Mouse (Mus musculus): ENCODE measurements at regions not wholly inside any gene's neighbourhood (a gene's known extent, or its start where the extent isn't known, plus 50 kb on each side); places are given as distances from the start of the nearest gene placed in this dataset.

DNA sequence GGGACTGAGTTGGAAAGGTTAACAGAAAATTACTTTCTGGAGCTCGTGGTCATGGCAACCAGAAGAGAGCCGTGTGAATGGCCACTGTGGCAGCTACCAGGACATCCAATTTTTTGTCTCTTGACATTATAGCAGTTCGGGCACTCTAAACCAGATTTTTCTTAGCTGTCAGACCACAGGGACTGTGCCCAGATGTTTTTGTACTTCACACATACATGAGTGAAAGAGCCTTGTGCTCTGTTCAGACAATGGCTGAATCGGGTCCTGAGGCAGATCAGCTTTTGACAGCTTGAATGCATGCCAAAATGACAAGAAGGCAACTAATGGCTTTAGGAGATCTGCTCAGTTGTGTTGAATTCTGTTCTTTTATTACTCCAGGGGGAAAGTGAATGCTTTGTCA lies 505.2 kb upstream of the Pdzrn3 start:
- in situ Hi-C loops (cut with MboI, MseI) = no loop called here

DNA sequence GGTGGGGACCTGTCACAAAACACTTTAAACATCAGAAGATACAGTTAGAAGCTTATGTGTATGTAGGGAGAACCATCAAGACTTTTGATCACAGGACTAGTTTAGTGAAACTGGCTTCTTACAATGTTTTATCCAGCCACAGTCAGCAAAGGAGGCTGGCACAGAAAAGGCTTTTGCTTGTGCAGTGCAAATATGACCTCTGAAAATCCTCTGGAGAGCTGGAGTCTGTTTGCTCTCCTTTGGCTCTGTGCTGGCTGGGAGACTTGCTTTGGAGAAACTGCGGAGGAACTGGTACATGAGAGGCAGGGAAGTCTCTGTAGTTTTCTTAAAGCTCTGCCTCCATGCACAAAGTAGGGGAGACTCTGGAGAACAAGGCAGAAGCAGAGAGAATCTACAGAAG lies 497.2 kb upstream of the Pdzrn3 start:
- in situ Hi-C loops (cut with MboI, MseI) = no loop called here

DNA sequence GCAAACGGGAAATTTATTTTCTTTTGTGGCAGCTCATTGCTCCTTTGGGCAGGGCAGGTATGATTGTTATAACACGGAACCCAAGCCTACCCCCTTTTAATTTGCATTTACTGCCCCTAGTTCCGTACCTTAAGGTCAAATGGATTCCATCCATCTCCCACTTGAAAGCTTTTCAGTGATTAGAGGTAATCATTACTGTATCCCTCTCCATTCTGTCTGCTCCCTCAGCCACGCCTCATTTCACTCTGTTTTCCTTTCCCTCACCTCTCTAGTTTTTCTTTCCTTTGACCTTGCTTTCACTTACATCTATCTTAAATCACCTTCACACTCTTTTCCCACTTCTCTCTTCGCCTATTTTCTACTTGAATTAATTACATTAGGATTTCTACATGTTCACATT lies 481.2 kb upstream of the Pdzrn3 start:
- in situ Hi-C loops (cut with MboI, MseI) = no loop called here

DNA sequence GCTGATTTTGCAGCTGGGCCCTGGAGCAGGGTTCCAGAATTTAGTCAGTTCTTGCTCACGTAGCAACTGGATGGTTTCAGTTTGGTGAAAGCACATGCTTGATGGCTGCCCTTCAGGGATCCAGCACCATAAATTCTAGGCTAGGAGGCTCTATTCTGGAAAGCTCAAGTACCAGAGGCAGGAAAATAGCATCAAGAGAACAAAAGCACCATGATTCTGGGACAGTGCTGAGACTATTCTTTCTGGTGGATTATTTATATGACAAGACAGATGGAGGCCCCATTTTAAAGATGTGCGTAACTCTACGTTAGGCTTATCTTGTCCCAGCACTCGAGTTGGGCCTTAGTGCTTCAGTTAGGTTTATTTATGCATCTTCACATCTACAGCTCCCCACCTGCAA lies 463.0 kb upstream of the Pdzrn3 start:
- in situ Hi-C loops (cut with MboI, MseI) = no loop called here

DNA sequence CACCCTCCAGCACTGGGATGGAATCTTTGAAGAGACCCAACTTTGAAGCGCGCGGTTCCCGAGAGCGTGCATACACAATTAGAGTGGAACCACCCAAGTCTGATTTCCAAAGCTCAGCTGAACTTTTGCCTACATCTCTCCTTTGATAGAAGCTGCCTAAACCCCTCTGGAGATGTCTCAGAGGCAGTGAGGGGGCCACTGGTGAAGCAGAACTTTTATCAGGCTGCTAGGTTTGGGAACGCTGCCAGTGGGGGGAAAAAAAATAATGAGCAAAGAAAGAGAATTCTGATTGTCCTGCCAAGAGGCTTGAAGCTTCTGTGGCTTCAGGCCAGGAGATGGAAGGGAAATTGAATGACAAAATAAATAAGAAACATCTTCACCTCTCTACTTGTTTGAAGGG lies 459.9 kb upstream of the Pdzrn3 start:
- in situ Hi-C loops (cut with MboI, MseI) = no loop called here

DNA sequence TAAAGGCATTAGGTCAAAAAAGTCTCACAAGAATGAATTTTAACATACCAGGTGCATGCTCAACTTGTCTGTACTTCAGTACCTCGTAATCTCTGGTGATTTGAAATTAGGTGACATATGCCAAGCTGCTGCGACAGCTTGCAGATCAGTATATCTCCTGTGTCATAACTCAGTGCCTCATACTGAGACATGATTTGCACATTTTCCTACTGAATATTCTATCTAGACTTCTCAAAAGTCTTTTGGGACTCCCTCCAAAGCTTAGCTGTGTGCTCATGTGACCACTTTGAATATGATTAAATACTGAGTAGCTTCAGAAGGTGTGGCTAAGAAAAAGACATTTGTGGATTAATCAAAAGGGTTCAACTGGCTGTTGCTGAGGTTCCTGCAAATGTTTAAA lies 416.3 kb upstream of the Pdzrn3 start:
- in situ Hi-C loops (cut with MboI, MseI) = no loop called here

DNA sequence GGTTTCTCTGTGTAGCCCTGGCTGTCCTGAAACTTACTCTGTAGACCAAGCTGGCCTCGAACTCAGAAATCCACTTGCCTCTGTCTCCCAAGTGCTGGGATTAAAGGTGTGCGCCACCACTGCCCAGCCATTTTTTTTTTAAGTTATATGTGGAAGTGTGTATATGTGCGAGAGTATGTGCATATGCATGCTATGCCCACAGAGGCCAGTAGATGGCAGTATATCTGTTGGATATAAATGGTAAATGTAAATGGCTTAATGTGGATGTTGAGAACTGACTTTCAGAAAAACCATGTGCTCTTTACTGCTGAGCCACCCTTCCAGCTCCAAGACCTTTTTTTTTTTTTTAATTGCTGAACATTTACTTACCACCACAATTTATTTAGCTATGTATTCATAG lies 400.2 kb upstream of the Pdzrn3 start:
- in situ Hi-C loops (cut with MboI, MseI) = no loop called here

DNA sequence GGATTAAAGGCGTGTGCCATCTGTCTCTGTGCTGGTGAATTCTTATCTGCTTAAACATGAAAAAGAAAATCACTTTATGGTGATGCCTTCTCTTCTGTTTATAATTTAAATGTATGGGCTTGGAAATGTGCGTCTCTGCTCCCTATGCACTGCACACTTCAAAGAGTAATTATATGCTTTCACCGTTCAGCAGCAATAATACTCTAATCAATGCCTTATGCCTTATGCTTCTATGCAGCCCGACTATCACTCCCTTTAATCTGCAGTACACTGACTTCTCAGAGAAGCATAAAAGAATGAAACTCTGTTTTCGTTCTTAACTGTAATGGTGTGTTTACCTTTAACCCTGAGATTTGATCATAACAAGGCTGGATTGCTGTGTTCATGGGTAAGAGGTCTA lies 395.5 kb upstream of the Pdzrn3 start:
- in situ Hi-C loops (cut with MboI, MseI) = no loop called here

DNA sequence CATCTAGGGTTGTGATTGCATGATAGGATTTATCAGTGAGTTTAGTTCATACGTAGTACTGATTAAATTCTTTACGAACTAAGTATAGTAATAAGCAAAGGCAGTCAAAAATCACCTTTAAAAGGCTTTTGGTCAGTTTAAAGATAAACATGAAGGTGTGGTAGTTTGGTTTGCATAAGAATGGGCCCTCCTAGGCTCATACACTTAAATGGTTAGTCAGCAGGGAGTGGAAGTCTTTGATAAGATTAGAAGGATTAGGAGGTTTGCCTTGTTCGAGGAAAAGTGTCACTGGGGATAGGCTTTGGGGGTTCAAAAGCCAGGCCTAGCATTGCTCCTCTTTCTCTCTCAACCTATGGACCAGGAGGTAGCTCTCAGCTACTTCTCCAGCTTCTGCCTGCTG lies 357.4 kb upstream of the Pdzrn3 start:
- in situ Hi-C loops (cut with MboI, MseI) = no loop called here

DNA sequence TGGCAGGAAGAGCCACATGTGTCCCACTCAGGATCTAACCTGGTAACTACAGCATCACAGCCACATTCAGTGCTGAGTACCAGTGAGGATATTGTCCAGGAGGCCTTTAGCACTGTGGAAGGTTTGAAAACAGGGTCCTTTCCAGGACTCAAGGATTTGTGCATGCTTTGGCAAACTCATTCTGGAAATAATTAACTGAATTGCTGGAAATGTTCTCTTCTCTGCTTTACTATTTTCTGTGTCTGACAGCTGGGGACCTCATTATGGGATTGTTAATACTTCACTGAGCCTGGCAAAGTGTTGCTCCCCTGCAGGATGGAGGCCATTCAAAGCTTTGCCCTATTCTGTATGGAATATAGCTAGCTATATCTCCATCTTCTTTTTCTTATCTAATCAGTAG lies 342.8 kb upstream of the Pdzrn3 start:
- in situ Hi-C loops (cut with MboI, MseI) = no loop called here

DNA sequence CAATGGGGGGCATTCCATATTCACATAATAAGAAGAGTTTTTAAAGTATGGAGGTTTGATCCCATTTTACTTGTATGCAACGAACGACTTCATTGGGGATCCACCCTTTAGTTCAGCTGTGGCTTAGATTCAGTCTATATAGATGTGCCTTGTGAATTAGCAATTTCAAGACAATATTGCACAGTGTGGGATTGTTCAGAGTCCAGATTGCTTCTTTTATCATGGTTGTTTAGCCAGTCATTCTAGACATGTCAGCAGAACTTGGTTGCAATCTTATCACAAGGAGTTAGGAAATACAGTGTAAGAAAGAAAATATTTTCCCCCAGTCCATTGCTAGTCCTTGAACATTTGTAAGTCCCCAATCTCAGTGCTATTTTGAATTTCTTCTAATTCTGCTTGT lies 312.0 kb upstream of the Pdzrn3 start:
- in situ Hi-C loops (cut with MboI, MseI) = loop anchor here (10.0 kb wide), 1 partner anchor 935 kb away; no protein-coding TSS in a partner anchor

DNA sequence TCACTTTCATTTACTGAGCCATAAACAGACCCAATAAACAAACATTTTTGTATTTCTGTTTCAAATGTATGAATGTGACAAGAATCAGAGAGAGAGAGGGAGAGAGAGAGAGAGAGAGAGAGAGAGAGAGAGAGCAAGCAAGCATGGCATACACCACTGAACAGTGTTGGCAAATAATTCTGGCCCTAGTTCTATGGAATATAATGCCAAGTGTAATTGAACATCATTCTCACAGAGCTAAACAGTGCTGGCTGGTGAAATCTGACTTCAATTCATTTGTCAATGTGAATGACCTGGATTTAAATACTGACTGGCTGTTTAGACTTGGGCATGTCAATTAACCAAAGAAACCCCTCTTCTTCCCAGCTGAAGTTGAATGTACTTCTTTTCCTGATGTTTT lies 308.9 kb upstream of the Pdzrn3 start:
- in situ Hi-C loops (cut with MboI, MseI) = no loop called here

DNA sequence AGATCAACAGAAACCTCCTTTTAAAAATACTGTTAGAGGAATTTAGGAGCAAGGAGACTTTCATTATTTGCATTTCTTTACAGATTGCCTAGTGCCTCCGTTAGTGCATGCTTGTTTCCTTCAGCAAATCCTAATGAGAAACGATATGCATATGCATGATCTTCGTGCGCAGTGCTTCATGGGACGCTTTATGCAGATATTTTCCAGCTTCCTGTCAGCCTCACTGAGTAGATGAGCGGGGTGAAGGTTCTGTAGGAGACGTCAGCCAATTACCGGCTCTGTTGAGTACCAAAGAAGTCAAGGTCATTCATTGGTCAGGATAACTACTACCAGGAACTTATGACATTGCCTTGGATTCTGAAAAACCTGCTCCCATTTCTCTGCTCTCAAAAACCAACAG lies 308.0 kb upstream of the Pdzrn3 start:
- in situ Hi-C loops (cut with MboI, MseI) = no loop called here

DNA sequence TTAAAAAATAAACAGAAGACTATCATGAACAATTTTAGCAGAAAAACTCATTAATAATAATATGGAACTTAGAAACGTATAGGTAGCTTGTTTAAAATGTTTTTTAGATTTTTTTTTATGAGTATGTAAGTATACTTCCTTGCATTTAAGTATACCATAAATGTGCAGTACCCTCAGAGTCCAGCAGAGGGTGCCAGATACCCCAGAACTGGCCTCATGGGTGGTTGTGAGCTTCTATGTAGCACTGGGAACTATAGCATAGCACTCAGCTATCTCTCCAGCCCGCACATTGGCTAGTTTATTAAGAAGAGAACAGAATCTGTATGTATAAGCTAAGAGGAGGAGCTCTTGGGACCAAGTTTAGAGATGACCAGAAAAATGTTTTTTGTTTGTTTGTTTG lies 306.7 kb upstream of the Pdzrn3 start:
- in situ Hi-C loops (cut with MboI, MseI) = no loop called here

DNA sequence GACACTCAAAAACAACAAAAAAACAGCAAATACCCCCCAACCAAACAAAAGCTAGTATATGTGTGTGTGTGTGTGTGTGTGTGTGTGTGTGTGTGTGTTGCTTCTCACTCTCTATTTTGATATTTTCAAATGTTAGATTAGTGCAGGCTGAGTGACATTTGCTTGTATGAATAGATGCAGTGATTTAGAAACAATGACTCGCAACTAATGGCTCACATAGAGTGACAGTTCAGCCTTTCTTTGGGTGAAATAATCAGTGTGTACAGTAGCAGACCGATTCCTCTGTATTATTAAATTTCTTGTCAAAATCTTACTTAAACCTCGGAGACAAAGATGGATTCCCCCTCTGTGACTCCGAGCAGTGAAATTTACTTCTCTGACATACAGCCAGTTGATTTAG lies 297.1 kb upstream of the Pdzrn3 start:
- in situ Hi-C loops (cut with MboI, MseI) = no loop called here

DNA sequence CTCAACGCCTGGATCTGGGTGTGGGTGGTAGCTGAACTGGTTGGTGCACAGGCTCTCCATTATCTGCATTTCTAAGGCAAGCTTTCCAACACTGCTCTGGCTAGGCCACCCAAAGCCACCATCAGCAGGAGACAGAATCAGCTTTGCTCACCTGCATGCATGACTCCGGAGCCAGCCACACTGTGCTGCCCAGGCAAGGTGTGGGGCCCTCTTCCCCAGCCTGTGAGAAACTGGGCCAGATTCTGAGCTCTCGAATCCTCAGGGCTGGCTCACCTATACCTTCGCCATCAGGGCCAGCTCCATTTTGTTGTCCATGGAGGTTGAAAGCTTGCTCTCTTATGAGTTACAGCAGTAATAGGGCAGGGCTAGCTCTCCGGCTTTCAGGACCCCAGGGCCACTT lies 293.1 kb upstream of the Pdzrn3 start:
- in situ Hi-C loops (cut with MboI, MseI) = no loop called here

DNA sequence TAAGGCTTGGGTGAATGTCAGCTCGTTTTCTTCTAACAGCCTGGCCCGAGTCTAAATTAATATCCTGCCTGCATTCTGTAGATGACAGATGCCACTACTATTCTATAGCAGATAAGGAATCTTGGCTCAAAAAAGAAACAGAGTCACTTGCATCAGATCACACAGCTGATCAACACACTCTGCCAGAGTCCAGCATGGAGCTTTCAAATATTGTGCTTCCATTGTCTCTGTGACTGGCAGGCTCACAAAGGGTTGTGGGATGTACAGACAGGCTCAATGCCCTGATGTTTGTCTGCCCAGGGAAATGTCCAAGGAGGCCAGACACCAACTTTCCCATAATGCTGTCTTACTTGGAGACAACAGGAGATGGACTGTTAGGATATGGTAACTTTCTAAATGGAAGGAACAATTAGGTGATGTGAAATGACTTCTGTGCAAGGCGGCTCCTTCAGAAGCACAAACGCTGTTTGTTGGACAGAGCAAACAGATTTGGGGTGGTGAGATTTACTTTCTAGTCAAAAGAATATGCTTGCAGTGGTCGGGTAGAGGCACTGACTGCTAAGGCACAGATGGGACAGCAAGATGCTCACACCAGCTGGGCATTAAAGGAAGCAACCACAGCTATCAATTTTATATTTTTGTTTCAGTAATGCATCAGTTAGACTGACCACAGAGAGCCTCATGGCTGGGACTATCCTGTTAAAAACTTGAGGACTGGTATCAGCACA lies 291.6 kb upstream of the Pdzrn3 start:
- in situ Hi-C loops (cut with MboI, MseI) = no loop called here

DNA sequence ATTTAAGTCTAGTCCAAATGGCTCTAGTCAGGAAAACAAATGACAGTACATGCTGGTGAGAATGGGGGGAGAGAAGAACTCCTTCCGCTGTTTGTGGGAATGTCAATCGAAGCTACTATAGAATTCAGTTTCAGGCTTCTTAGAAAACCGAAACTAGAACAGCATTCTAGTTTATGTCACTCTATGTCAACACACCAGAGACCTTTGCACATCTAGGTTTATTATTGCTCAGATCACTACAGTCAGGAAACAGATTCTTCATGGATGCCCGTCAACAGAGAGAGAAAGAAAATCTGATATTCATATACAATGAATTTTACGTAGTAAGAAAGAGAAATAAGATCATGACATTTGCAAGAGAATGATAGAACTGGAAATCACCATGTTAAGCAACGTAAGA lies 276.7 kb upstream of the Pdzrn3 start:
- in situ Hi-C loops (cut with MboI, MseI) = loop anchor here (10.0 kb wide), 1 partner anchor 1150 kb away; no protein-coding TSS in a partner anchor

DNA sequence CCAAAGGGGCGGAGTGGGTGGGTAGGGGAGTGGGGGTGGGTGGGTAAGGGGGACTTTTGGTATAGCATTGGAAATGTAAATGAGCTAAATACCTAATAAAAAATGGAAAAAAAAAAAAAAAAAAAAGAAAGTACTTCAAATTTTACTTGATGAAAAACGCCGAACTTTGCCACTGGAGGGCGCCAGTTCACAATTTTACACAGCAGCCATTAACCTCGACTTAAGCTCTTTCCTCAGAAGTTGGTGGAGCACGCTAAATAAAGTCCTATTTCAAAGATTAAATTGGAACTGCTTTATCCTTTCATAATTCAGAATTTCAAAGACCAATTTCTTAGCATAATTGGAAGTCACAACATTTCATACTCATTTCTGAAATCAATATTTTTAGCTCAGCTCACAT lies 272.7 kb upstream of the Pdzrn3 start:
- in situ Hi-C loops (cut with MboI, MseI) = loop anchor here (10.0 kb wide), 1 partner anchor 1154 kb away; no protein-coding TSS in a partner anchor

DNA sequence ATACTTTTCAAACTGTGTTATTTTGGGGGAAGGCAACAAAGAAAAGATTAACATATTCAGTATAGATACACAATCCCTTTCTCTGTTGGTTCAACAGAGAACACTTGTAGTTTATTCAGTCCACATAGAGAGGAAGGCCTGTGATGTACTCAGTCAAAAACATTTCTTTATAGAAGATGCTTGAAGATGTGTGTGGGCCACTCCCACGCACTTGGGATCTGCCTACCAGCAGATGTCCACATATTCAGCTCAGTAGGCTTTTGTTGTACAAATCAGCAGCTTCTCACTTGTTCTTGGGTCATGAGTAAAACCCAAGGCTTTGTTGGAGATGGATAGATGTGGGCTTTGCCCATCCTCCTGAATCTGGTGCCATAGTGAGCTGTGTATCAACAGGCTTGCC lies 239.6 kb upstream of the Pdzrn3 start:
- in situ Hi-C loops (cut with MboI, MseI) = no loop called here

DNA sequence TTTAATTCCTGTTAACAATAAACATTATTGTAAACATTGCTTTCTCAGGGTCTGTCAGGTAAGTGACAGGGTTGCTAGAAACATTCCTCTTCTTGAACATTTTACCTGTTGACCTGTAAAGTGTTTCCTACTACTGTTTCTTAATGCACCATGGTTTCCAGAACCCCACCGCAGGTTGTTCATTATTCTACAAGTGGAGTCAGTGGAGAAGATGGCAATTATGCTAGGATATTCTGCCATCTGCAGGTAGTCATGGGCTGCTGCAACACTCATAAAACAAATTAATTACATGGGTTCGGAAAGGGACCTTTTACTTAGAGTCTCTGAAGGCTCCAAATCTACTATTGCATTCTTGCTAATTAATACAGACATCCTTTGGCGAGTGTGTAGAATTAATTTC lies 239.1 kb upstream of the Pdzrn3 start:
- in situ Hi-C loops (cut with MboI, MseI) = no loop called here

DNA sequence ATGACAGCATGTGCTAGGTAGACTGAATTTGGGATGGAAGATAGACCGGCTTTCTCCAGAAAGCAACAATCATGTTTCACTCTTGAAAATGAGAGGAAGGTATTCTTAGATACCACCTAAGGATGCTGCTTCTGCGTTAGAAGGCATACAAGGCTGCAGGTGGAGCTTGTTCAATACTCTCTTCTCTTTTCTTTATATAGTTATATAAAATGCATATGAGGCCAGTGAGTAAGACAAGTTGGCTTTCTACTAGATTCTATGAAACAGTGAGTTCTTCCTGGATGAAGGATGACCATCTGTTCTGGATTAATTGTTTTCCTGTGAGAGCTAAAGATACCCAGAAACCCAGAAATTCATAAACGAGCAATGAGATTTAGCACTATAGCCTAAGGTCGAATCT lies 231.3 kb upstream of the Pdzrn3 start:
- in situ Hi-C loops (cut with MboI, MseI) = no loop called here

DNA sequence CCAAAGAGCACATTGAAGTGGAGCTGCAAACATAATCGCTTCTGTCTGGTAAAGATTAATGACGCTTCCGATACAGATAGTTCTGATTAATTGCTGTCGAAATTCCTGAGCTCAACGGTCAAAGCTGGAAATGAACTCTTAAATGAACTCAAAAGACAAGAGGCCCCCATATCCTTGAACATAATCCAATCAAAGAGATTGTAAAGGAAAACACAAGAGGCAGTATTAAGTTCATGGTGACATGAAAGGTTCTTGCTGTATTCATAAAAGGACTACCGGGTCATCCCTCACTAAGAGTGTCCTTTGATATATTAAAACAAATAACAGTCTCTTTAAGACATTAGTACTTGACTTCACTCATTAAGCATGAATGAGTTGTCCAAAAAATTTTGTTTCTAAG lies 225.4 kb upstream of the Pdzrn3 start:
- in situ Hi-C loops (cut with MboI, MseI) = no loop called here

DNA sequence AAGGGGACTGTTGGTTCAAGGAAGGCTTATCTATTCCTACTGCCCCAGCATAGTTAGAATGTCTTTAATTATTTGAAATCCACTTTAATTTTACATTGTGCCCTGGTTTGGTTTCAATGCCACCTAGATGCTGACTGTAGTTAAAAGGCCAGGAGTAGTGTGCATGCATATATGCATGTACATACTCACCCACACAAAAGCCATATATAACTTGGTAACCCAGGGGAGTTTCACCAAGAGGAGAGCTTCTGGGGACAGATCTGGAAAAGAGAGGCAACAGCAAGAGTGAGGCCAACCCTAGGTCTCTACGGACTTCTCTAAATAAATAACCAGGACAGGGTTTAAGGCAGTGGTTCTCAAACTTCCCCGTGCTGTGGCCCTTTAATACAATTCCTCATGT lies 219.3 kb upstream of the Pdzrn3 start:
- in situ Hi-C loops (cut with MboI, MseI) = no loop called here

Data from regulatory T cell (primary cell).